Mouse (Mus musculus) macrophage (primary cell): ENCODE data around the gene Taf5. TPM values are rescaled to one million over a fixed set of nuclear protein-coding genes. Genes with fewer than 3 reads are reported as not detected.

Source experiments
- H3K27ac ChIP-seq: fragments of 350-480 bp; formaldehyde crosslinking; 2 replicates; pipeline ENCODE4 v1.9.0; 2021
- H3K36me3 ChIP-seq: fragments of 350-480 bp; formaldehyde crosslinking; 2 replicates; pipeline ENCODE4 v1.9.0; 2021; ENCODE audit errors: inconsistent target
- H3K4me3 ChIP-seq: fragments of 350-480 bp; formaldehyde crosslinking; 2 replicates; pipeline ENCODE4 v1.9.0; 2021; ENCODE audit errors: inconsistent target
- H3K79me2 ChIP-seq: fragments of 350-480 bp; formaldehyde crosslinking; 2 replicates; pipeline ENCODE4 v1.9.0; 2021; ENCODE audit errors: inconsistent target
- WGBS: methylation state at CpG from one replicate; pipeline ENCODE4 v1.1.7; 2026; ENCODE audit warnings: inconsistent platforms; ENCODE audit not compliant: missing documents; 5-methylcytosine and 5-hydroxymethylcytosine counted together
- polyA plus RNA-seq: library from polyadenylated mRNA; stranded (reverse); fragments of 250-400 nt; gene quantifications from 3 replicates; pipeline ENCODE4 v1.2.4, GENCODE M21; 2018; ENCODE audit warnings: inconsistent platforms
- total RNA-seq, 78 experiments: library from RNA; depleted of rRNA; stranded (reverse); fragments of 250-400 nt; gene quantifications; 1 replicate in 9 of 78; 2 replicates in 24 of 78; 3 replicates in 43 of 78; 4 replicates in 2 of 78; pipeline ENCODE4 v1.2.4; 2018; ENCODE audit warnings: inconsistent platforms in 56 of 78

Gene Taf5
- 1 to 10 TPM; 1.3 to 7.4 (median 4.4) TPM for total RNA-seq (2018; cell fraction: chromatin; rRNA removed)
- 1 to 10 TPM; 1.5 to 3.8 (median 2.8) TPM for total RNA-seq (2018; cell fraction: cytosol; rRNA removed)
- 1 to 10 TPM; 1.2 to 9.3 (median 3.9) TPM for total RNA-seq (2018; cell fraction: nucleus; rRNA removed)
- polyA plus RNA-seq = 3.1 to 3.3 TPM (median 3.2 TPM) in 3 replicates

DNA sequence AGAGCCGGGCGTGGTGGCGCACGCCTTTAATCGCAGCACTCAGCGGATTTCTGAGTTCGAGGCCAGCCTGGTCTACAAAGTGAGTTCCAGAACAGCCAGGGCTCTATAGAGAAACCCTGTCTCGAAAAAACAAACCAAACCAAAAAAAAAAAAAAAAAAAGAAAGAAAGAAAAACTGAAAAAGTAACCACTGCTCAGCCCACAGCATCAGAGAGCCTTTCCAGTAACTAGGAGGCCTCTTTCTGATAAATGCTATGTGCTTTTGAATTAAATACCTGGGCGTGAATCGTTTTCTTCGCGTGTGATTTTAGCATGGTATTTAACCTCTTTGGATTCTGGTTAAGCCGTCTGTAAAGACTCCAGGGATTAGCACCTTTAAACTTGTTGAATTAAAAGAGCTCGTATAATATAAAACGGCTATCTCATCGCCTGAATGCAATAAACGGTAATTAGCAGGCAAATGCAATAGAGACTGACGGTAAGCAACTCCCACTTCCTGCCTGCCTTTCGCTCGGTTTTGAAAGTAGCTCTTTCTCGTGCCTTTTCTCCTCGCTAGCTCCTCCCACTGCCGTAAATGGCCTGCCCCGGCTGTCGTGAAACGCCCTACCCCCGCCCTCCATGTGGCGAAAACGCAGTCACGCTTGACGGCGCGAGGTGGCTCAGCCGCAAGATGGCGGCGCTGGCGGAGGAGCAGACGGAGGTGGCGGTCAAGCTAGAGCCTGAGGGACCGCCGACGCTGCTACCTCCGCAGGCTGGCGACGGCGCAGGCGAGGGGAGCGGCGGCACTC is at the start of gene Taf5:
Gene Taf5, plus strand, starts transcription at position 651 of the 787 bp plus-strand sequence.
- H3K27ac ChIP-seq = peak within 1 kb of the TSS; percentile 71
- peaks cover 24% of the 10 kb centered on the region for H3K79me2 ChIP-seq
- H3K4me3 ChIP-seq = peak within 1 kb of the TSS; percentile 56
- 8% methylated on average over 48 of the region's 49 CpGs for WGBS
- peaks cover 13% of the 10 kb centered on the region for H3K36me3 ChIP-seq

GRCm38 (mm10) chr19:47017831-47018230 is 49.7 kb upstream of the Taf5 start:
- H3K27ac ChIP-seq = no peak overlapping the region
- H3K79me2 ChIP-seq = no peaks in the 10 kb centered on the region
- WGBS = 9% methylated on average over 3 of the region's 3 CpGs
- H3K36me3 ChIP-seq = no peaks in the 10 kb centered on the region
- no peak overlapping the region for H3K4me3 ChIP-seq

DNA sequence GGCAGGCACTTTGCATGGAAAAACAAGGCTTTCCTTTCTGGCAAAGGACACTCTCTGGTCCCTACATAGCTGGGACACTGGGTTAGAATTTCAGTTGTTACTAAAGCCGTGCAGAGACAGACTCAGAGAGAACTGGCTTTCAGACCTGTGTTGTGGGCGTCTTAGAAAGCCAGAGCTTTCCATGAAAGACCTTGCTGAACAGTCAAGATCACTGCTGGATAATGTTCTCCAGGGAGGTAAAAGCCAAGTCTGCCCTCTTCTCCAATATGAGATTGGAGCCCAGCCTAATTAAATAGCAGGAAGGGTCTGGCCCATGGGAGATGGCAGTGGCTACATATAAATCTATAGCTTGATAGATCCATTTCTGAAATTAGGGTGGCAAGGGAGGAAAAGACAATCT is 49.2 kb upstream of the Taf5 start:
- Histone ChIP-seq H3K79me2 (no peaks in the 10 kb centered on the region), H3K27ac (no peak overlapping the region), H3K36me3 (no peaks in the 10 kb centered on the region), H3K4me3 (no peak overlapping the region)
- 54% methylated on average over 2 of the region's 2 CpGs for WGBS

DNA sequence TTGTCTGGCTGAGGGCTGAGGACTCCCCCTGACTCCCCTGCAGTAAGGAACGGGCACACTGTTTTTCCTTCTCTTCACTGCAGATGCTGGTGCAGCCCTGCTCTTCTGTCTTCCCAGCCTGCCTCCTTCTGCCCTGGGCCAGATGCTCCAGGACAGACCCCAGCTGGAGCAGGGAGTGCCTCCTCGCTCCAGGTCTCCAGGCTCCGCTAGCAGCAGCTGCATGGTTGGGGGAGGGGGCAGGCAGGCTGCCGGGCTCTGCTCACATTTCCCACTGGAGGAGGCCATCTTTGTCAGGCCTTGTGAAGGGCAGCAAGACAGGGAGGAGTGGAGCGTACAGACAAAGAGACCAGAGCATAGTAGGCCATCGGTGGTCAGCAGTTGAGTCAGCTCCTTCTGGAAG is 48.2 kb upstream of the Taf5 start:
- H3K4me3 ChIP-seq = no peak overlapping the region
- H3K36me3 ChIP-seq = no peaks in the 10 kb centered on the region
- H3K79me2 ChIP-seq = no peaks in the 10 kb centered on the region
- H3K27ac ChIP-seq = no peak overlapping the region
- WGBS = 63% methylated on average over 6 of the region's 6 CpGs

- Histone ChIP-seq H3K79me2 (no peaks in the 10 kb centered on the region), H3K27ac (no peak overlapping the region), H3K4me3 (no peak overlapping the region), H3K36me3 (no peaks in the 10 kb centered on the region)
- 65% methylated on average over 4 of the region's 4 CpGs for WGBS
Observed at GRCm38 (mm10) chr19:47022709-47023108, 44.8 kb upstream of the Taf5 start.

DNA sequence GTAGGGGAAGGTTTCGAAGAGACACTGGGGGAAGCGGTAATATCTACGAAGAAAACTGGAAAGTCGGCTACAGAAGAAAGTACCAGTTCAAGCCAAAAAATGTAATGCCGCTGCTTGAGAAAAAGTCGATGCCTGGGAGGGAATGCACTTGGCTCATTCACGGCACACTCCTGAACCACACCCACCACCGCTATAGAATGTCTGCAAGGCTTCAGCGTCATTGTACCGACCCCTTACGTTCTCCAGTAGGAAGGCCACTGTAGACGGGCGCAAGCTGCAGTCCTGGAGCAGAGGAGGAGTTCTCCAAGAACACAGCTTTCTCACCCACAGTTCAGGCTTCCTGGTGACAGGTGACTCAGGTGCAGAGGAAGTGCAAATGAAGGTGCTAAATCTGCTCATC is 44.0 kb upstream of the Taf5 start:
- Histone ChIP-seq H3K4me3 (no peak overlapping the region), H3K36me3 (no peaks in the 10 kb centered on the region), H3K79me2 (no peaks in the 10 kb centered on the region), H3K27ac (no peak overlapping the region)
- 87% methylated on average over 13 of the region's 13 CpGs for WGBS

DNA sequence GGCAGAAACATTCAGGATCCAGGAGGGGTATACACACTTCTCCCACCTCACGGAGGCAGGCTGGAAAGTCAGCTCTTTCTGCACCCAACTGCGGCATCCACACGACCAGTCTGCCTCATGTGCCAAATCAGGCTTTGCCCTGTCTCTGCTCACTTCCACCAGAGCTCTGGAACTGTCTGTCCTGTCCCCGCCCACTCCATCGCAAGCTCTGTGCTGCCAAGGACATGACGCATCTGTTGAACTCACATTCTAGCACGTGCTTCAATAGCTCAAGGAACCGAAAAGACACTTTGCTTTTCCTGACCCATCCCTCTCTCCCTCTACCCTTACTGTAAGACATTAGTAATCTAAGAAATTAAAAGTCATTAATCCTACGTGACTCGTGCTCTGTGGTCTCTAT is 42.6 kb upstream of the Taf5 start:
- no peak overlapping the region for H3K4me3 ChIP-seq
- no peaks in the 10 kb centered on the region for H3K79me2 ChIP-seq
- H3K27ac ChIP-seq = no peak overlapping the region
- WGBS = 88% methylated on average over 10 of the region's 10 CpGs
- H3K36me3 ChIP-seq = no peaks in the 10 kb centered on the region

- WGBS = 94% methylated on average over 4 of the region's 4 CpGs
- H3K79me2 ChIP-seq = no peaks in the 10 kb centered on the region
- H3K36me3 ChIP-seq = no peaks in the 10 kb centered on the region
- H3K27ac ChIP-seq = no peak overlapping the region
- H3K4me3 ChIP-seq = no peak overlapping the region
Observed at GRCm38 (mm10) chr19:47026513-47026912, 41.0 kb upstream of the Taf5 start.

GRCm38 (mm10) chr19:47029796-47030195 is 37.8 kb upstream of the Taf5 start:
- WGBS = 95% methylated on average over 9 of the region's 9 CpGs
- Histone ChIP-seq H3K36me3 (no peaks in the 10 kb centered on the region), H3K4me3 (no peak overlapping the region)

DNA sequence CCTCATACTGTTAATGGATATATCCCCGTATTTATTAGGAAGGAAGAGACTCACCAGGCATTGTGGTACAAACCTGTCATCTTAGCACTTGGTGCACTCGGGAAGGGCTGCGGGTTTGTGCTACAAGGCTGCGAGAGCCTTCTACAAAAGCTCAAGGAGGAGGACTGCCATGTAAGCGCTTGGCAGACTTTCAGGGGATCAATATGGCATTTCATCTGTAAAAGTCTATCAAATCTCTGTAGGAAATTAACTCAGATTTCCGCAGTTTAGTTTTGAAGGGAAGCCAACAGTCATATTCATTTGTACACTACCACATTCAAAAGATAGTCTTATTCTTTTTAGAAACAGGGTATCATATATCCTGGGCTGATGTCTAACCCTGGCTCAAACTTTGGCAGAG is 35.8 kb upstream of the Taf5 start:
- H3K36me3 ChIP-seq = no peaks in the 10 kb centered on the region
- no peaks in the 10 kb centered on the region for H3K79me2 ChIP-seq
- no peak overlapping the region for H3K4me3 ChIP-seq
- H3K27ac ChIP-seq = no peak overlapping the region
- WGBS = 94% methylated on average over 6 of the region's 6 CpGs

More at GRCm38 (mm10) chr19:47029796-47030195, 37.8 kb upstream of the Taf5 start:
- Histone ChIP-seq H3K27ac (no peak overlapping the region), H3K79me2 (no peaks in the 10 kb centered on the region)

DNA sequence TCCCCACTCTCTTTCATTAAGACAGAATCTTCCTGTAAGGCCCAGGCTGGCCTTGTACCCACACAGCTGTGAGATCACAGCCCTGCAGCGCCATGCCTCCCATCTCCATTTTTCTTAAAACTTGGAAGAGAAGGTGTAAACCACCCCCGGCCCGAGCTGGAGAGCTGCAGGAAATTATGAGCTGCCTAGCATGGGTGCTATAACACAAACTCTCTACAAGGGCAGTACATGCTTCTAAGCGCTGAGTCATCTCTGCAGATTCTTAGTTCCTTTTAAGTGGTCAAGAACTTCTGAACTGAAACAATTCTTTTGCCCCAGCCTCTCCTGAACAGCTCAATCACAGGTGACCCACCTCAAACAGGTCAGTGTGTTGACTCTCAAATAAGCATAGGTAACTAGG is 32.6 kb upstream of the Taf5 start:
- Histone ChIP-seq H3K27ac (no peak overlapping the region), H3K36me3 (no peaks in the 10 kb centered on the region), H3K4me3 (no peak overlapping the region), H3K79me2 (no peaks in the 10 kb centered on the region)
- 45% methylated on average over 4 of the region's 4 CpGs for WGBS

DNA sequence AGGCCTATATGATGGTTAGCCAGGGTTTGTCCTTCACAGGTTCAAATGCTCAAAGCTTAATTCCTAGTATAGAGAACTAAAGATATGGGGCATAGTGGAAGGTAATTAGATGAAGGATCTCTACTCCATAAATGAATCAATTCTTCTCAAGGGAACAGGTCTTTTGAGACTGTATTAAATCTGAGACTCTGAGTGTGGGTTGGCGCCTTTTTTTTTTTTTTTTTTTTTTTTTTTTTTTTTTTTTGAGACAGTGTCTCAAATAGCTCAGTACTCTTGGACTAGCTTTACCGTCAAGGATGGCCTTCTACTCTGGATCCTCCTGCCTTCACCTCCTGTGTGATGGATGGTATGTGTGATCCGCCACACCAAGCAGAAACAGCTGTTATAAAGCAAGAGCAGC is 30.9 kb upstream of the Taf5 start:
- 97% methylated on average over 3 of the region's 3 CpGs for WGBS
- Histone ChIP-seq H3K4me3 (no peak overlapping the region), H3K27ac (no peak overlapping the region), H3K36me3 (no peaks in the 10 kb centered on the region), H3K79me2 (no peaks in the 10 kb centered on the region)

GRCm38 (mm10) chr19:47040720-47041473 is 26.6 kb upstream of the Taf5 start:
- 96% methylated on average over 3 of the region's 3 CpGs for WGBS
- Histone ChIP-seq H3K4me3 (no peak overlapping the region), H3K79me2 (no peaks in the 10 kb centered on the region), H3K27ac (no peak overlapping the region), H3K36me3 (no peaks in the 10 kb centered on the region)

- H3K4me3 ChIP-seq = no peak overlapping the region
- H3K79me2 ChIP-seq = no peaks in the 10 kb centered on the region
- no peaks in the 10 kb centered on the region for H3K36me3 ChIP-seq
- 80% methylated on average over 3 of the region's 3 CpGs for WGBS
- 0 out of 2 replicates have a peak overlapping the region, but pooled peaks have one; percentile 22 for H3K27ac ChIP-seq
Observed at GRCm38 (mm10) chr19:47043608-47044007, 23.9 kb upstream of the Taf5 start.

DNA sequence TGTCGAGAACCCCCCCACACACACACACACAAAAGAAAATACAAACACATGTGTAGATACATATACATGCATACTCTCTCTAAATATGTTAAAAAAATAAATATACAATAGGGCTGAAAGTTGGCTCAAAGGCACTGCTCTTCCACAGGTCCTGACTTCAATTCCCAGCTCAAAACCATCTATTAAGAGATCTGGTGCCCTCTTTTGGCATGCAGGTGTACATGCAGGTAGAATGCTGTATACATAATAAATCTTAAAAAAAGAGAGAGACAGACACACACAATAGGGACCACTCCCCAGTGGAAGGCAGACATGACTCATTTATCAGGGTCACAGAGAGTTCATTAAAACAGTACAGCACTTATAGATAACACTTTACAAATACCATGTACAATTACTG is 21.2 kb upstream of the Taf5 start:
- H3K36me3 ChIP-seq = no peaks in the 10 kb centered on the region
- 100% methylated on average over 1 of the region's 1 CpGs for WGBS

More for the DNA sequence above, 21.2 kb upstream of the Taf5 start:
- Histone ChIP-seq H3K4me3 (no peak overlapping the region), H3K79me2 (no peaks in the 10 kb centered on the region), H3K27ac (no peak overlapping the region)
